Mouse (Mus musculus): ENCODE results near the gene Spaca7.

GRCm38 (mm10) chr8:12548255-12548654 is 24.6 kb upstream of the Spaca7 start:
- no peak for TF ChIP-seq POLR2A (IDR thresholded peaks at IDR 0.05; ENCODE audit: low read depth, low read length)
- no peak for TF ChIP-seq CTCF (IDR thresholded peaks at IDR 0.05; ENCODE audit: borderline replicate concordance, insufficient read depth, low read length)

Measured in embryonic fibroblast, embryonic 13.5 days (primary cell).